Mouse (Mus musculus): ENCODE measurements around the gene Sh2b3.

DNA sequence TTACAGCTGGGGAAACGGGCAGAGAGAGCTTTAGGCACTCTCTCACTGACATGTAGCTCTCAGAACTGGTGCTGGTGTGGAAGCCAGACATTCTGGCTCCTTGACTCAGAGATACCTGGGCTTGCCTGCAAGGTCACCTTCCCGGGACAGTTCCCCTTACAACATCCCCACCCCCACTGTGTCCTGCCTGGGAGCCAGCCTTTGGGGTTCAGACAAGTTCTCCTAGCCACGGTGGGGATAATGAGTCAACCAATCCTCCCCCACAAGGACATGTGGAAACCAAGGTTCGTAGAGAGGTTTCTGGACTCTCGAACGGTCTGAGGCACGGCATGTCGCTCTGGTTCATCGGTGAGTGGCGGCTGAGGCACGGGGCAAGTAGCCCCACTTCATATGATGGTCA is 19.3 kb upstream of the Sh2b3 start:
- TF ChIP-seq POLR2A (IDR thresholded peaks at IDR 0.05; ENCODE audit: borderline replicate concordance, low read depth, low read length) (no peak), CTCF (IDR thresholded peaks at IDR 0.05; ENCODE audit: low read depth, low read length) (no peak)
